Mouse (Mus musculus) neural tube, embryonic 15.5 days (tissue): ENCODE data around the gene Gnptab. TPM values are rescaled to one million over a fixed set of nuclear protein-coding genes. Genes with fewer than 3 reads are reported as not detected.

Experiments
- ATAC-seq: fragments of 200-750 bp; cut with Nextera tagmentation; 2 replicates; pipeline ENCODE4 v1.8.0; 2017; ENCODE audit warnings: mild to moderate bottlenecking, moderate TSS enrichment, moderate library complexity; ENCODE audit not compliant: low FRiP score
- H3K27ac ChIP-seq: fragments of 300-500 bp; sonication (generic); replicated peaks from 2 replicates; pipeline ENCODE4 v1.5.1; 2015; ENCODE audit warnings: mild to moderate bottlenecking, inconsistent platforms
- H3K27me3 ChIP-seq: fragments of 300-500 bp; sonication (generic); replicated peaks from 2 replicates; pipeline ENCODE4 v1.6.1; 2015; ENCODE audit warnings: inconsistent platforms
- H3K36me3 ChIP-seq: fragments of 300-500 bp; sonication (generic); 2 replicates; pipeline ENCODE4 v1.6.1; 2015; ENCODE audit warnings: inconsistent platforms
- H3K4me1 ChIP-seq: fragments of 300-500 bp; sonication (generic); 2 replicates; pipeline ENCODE4 v1.6.1; 2015; ENCODE audit warnings: inconsistent platforms
- H3K4me2 ChIP-seq: fragments of 300-500 bp; sonication (generic); 2 replicates; pipeline ENCODE4 v1.6.1; 2015; ENCODE audit warnings: inconsistent platforms, mild to moderate bottlenecking, moderate library complexity
- H3K4me3 ChIP-seq: fragments of 300-500 bp; sonication (generic); replicated peaks from 2 replicates; pipeline ENCODE4 v1.5.1; 2015; ENCODE audit warnings: mild to moderate bottlenecking, inconsistent platforms
- H3K9ac ChIP-seq: fragments of 300-500 bp; sonication (generic); replicated peaks from 2 replicates; pipeline ENCODE4 v1.6.1; 2015; ENCODE audit warnings: mild to moderate bottlenecking, inconsistent platforms
- H3K9me3 ChIP-seq: fragments of 300-500 bp; sonication (generic); replicated peaks from 2 replicates; pipeline ENCODE4 v1.6.1; 2016; ENCODE audit warnings: inconsistent platforms
- WGBS: fragments of 180-500 bp; shearing (Covaris S2); methylation state at CpG from one replicate; pipeline ENCODE4 v1.1.7; 2015; ENCODE audit warnings: mixed read lengths; 5-methylcytosine and 5-hydroxymethylcytosine counted together
- polyA plus RNA-seq: library from polyadenylated mRNA; unstranded; fragments of >200 nt; fragmentation: Nextera tagmentation; extraction: Ambion mirVana; gene quantifications from 2 replicates; pipeline ENCODE4 v1.2.1, GENCODE M21; 2015

The Gnptab gene
- polyA plus RNA-seq, 1 experiment from 2014 or later = 19.6 TPM

DNA sequence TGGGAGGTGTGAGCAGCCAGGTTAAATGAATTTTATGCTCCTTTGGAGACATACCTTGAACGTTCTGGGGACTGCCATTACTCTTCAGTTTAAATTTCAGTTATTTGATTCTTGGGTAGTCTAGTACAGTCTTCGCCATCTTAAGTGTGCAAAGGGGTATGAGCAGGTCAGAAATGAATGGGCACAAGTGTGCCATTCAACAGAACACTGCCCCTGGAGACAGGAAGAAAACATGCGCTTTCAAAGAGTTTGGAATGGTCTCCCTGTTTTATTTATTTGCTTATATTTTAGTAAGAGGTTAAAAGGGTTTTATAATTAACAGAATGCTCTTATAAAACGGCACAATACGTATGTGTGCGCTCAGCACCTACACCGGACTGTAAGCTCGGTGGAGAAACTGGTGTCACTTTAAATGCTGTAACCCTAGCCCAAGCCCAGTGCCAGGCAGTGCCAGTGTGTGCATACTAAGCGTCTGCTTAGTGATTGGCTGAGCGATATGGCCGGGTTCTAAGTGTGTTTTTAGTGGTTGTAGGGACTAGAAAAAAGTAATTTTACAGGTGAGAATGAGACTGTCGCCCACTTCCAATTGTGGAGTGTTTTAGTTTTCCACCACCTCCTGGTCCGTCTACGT lies 1.6 kb downstream of the Gnptab start:
- Histone ChIP-seq H3K9me3 (no peaks in the 10 kb centered on the region), H3K36me3 (no peaks in the 10 kb centered on the region), H3K27me3 (no peaks in the 10 kb centered on the region), H3K4me2 (peak overlapping the region; percentile 83), H3K4me3 (peak overlapping the region; percentile 85), H3K27ac (peak overlapping the region; percentile 87), H3K9ac (peak overlapping the region; percentile 92), H3K4me1 (peaks cover 28% of the 10 kb centered on the region)
- ATAC-seq = no peak
- 53% methylated on average over 14 of the region's 14 CpGs for WGBS

DNA sequence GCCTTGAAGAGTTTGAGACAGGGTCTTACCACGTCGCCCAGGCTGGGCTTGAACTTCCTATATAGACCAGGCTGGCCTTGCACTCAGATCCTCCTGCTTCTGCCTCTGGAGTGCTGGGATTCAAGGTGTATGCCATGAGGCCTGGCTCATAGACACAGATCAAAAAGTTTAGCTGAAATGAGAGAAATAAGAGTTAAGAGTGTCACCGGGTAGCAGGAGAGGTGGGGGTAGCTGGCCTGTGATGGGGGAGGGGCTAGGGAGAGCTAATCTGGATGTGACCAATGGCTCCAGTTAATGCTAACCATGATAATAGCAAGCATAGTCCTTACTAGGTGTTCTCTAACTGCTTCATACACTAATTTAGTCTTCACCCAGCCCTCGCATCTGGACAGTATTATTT lies 2.4 kb downstream of the Gnptab start:
- H3K4me2 ChIP-seq = peak overlapping the region; percentile 83
- no peaks in the 10 kb centered on the region for H3K27me3 ChIP-seq
- H3K4me1 ChIP-seq = peaks cover 28% of the 10 kb centered on the region
- H3K9me3 ChIP-seq = no peaks in the 10 kb centered on the region
- no peak overlapping the region for H3K9ac ChIP-seq
- H3K36me3 ChIP-seq = no peaks in the 10 kb centered on the region
- H3K27ac ChIP-seq = no peak overlapping the region
- ATAC-seq = no peak
- H3K4me3 ChIP-seq = no peak overlapping the region
- WGBS = 74% methylated on average over 4 of the region's 4 CpGs

DNA sequence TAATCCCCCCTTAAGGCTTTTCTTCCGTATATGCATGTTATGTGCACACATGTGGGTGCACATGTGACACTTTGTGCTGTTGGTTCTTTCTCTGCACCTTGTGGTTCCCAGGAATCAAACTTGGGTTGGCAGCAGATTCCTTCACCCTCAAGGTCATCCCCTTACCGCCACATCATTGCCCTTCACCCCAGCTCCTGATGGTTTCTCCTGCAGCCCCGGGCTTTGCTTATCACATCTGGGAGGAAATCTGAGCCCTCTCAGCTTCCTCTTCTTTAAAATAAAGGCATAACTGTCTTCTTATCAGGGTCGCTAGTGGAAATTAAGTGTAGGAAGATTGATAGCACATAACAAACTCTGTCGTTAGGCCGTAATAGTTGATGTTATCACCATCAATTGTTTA lies 3.1 kb downstream of the Gnptab start:
- Histone ChIP-seq H3K9ac (no peak overlapping the region), H3K9me3 (no peaks in the 10 kb centered on the region), H3K27ac (no peak overlapping the region), H3K36me3 (no peaks in the 10 kb centered on the region), H3K4me3 (no peak overlapping the region), H3K4me1 (peaks cover 28% of the 10 kb centered on the region), H3K27me3 (no peaks in the 10 kb centered on the region), H3K4me2 (no peak overlapping the region)
- ATAC-seq = no peak
- 78% methylated on average over 6 of the region's 6 CpGs for WGBS

DNA sequence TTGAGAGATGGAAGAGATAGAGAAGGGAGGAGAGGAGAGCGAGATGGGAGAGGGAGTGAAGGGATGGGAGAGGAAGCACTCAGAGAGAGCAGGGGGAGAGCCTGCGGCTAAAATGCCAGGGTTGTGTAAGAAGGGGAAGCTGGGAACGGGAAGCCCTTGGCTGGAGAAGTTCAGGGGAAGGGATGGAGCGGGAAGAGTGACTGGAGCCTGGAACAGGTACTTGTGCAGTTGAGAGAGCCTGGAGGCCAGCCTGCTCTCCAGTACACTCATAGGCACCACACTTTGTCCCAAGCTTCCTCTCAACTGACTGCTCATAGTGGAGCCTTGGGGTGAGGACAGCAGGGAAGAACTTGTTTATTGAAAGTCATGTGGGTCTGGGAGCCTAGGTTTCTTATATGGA lies 4.5 kb downstream of the Gnptab start:
- H3K4me2 ChIP-seq = no peak overlapping the region
- no peak for ATAC-seq

DNA sequence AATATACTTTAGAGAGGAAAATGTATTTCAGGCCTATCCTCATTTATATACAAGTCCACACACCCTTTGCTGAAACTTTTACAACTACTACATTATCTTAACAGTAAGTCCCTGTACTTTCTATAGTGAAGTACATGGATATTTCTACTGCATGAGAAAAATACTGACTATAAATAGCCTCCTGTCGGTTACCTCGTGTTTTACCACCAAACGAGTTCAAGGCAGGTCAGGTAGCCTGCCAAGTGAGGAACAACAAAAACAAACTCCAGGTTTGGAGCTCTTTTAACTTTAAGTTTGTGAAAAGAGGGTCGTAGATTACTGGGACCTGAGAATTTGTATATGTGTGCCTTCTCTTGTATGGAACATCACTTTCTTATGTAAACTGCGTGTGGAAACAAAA lies 5.1 kb downstream of the Gnptab start:
- H3K4me3 ChIP-seq = no peak overlapping the region
- no peaks in the 10 kb centered on the region for H3K36me3 ChIP-seq
- H3K4me2 ChIP-seq = no peak overlapping the region
- H3K9ac ChIP-seq = no peak overlapping the region
- ATAC-seq = no peak
- 69% methylated on average over 5 of the region's 5 CpGs for WGBS
- H3K27me3 ChIP-seq = no peaks in the 10 kb centered on the region
- H3K27ac ChIP-seq = no peak overlapping the region
- H3K9me3 ChIP-seq = no peaks in the 10 kb centered on the region
- H3K4me1 ChIP-seq = peaks cover 22% of the 10 kb centered on the region

More for the DNA sequence above, 4.5 kb downstream of the Gnptab start:
- Histone ChIP-seq H3K36me3 (no peaks in the 10 kb centered on the region), H3K9ac (no peak overlapping the region), H3K4me3 (no peak overlapping the region), H3K27ac (no peak overlapping the region), H3K27me3 (no peaks in the 10 kb centered on the region), H3K9me3 (no peaks in the 10 kb centered on the region), H3K4me1 (peaks cover 27% of the 10 kb centered on the region)
- 81% methylated on average over 4 of the region's 4 CpGs for WGBS

DNA sequence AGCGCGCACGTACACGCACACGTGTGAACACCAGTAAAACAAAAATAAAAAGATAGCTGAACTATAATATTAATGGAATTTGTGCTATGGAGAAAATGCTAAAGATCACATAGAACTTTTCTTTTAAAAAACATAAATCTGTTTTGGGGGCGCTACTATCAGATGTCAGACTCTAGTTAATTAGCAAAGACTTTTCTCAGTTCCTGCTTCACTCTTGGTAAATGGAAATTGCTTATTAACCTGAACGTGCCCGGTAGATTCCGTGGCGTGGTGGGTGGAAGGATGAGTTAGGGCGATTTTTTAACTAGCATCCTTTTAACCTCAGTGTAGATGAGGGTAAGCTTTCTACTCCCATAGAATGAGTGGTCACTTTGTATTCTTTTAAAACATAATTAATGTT lies 6.4 kb downstream of the Gnptab start:
- H3K9me3 ChIP-seq = no peaks in the 10 kb centered on the region

DNA sequence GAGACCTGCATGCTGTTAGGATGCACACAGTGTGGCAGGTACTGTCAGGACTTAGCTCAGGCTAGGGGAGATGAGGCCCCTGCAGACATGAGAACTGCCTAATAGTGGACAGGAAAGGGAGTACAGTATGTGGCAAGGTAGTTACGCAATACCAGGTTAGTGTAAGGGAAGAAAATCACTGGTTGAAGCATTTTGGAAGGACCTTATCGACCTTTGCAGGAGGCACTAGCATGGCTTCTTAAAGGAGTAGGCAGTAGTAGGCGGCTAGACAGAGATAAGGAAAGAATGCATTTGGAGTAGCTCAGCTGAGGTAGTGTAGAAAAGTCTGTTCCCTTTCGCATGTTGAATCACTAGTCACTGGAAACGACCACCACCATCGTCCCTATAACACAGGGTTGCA lies 6.8 kb downstream of the Gnptab start:
- H3K4me1 ChIP-seq = peaks cover 27% of the 10 kb centered on the region
- H3K27me3 ChIP-seq = no peaks in the 10 kb centered on the region
- no peak for ATAC-seq
- WGBS = 86% methylated on average over 6 of the region's 6 CpGs
- H3K9me3 ChIP-seq = no peaks in the 10 kb centered on the region
- no peak overlapping the region for H3K4me3 ChIP-seq
- no peaks in the 10 kb centered on the region for H3K36me3 ChIP-seq
- no peak overlapping the region for H3K27ac ChIP-seq
- no peak overlapping the region for H3K9ac ChIP-seq
- H3K4me2 ChIP-seq = no peak overlapping the region

More for the DNA sequence above, 6.4 kb downstream of the Gnptab start:
- Histone ChIP-seq H3K4me3 (no peak overlapping the region), H3K36me3 (no peaks in the 10 kb centered on the region), H3K27ac (no peak overlapping the region), H3K9ac (no peak overlapping the region), H3K4me2 (no peak overlapping the region), H3K27me3 (no peaks in the 10 kb centered on the region), H3K4me1 (peaks cover 27% of the 10 kb centered on the region)
- 95% methylated on average over 11 of the region's 11 CpGs for WGBS
- ATAC-seq = no peak

DNA sequence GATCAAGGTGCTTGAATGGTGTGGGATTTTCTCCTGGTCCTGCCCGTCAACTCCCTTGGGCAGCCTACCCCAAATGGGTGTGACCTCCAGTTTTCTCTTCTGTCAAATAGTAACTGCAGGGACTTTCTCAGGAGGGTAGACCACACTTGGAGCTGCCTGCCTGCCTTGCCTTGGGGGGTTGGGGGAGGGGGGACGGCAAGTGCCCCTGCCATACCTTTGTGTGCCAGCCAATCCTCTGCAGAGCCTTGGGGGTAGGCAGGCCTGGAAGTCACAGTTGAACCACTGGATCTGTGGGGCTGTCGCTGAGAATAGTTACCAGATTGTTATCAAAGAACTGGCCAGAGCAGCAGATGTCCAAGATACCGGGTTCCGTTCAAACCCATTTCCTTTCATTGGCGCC lies 7.3 kb downstream of the Gnptab start:
- Histone ChIP-seq H3K27ac (no peak overlapping the region), H3K27me3 (no peaks in the 10 kb centered on the region), H3K4me3 (no peak overlapping the region), H3K4me2 (no peak overlapping the region), H3K9me3 (no peaks in the 10 kb centered on the region), H3K4me1 (peaks cover 22% of the 10 kb centered on the region), H3K9ac (no peak overlapping the region), H3K36me3 (no peaks in the 10 kb centered on the region)
- ATAC-seq = no peak
- 89% methylated on average over 6 of the region's 6 CpGs for WGBS

DNA sequence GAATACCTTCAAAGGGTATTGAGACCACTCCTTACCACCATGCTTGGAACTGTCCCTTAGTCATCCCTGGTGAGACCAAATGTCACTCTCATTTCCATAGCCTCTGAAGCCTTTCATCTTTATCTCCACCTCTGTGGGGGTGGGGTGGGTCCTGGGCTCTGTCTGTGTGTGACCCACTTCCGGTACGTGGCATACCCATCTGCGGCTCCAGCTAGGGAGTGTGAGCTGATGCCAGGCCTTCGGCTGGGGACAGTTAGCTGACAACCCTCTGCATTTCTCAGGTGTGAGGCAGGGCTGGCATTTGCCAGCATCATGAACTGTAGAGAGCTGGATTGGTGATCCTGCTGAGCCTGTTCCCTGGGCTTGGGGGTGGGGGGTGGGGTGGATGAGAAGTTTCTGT lies 10.6 kb downstream of the Gnptab start:
- H3K9ac ChIP-seq = no peak overlapping the region
- H3K36me3 ChIP-seq = no peaks in the 10 kb centered on the region
- no peak for ATAC-seq
- no peak overlapping the region for H3K27ac ChIP-seq
- H3K4me2 ChIP-seq = no peak overlapping the region
- no peaks in the 10 kb centered on the region for H3K9me3 ChIP-seq
- no peak overlapping the region for H3K4me3 ChIP-seq
- WGBS = 70% methylated on average over 4 of the region's 4 CpGs
- H3K27me3 ChIP-seq = no peaks in the 10 kb centered on the region
- peaks cover 13% of the 10 kb centered on the region for H3K4me1 ChIP-seq

DNA sequence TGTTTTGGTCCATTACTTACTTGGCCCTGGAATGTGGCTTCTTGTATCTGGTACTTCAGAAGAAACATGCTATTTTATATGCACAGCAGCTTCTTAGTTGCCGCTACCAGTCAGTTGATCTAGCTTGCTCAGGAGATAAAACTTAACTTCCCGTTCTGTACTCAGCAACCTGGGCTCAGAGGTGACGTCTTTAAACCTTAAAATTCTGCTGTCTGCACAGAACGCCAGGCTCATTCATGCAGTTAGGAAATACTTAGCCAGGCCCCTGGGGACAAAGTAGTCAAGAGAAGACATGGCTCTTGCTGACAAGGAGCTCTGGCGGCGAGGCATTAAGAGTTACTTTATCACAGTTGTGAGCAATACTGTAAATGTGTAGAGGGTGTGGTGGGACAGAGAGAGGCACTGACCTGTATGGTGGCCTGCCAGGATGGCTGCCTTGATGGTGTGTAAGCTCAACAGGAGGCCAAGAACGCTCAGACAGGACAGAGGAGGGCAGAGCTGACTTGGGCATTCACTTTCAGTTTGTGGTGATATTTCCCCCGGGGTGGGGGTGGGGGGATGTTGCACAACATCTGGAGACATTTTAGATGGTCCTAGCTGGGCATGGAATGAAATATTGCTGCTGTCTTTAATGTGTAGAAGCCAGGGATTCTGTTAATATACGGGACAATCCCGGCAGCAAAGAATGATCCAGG lies 11.3 kb downstream of the Gnptab start:
- 0 out of 2 replicates have a peak, but pooled peaks have one; percentile 31 for ATAC-seq
- WGBS = 58% methylated on average over 10 of the region's 10 CpGs
- H3K9me3 ChIP-seq = no peaks in the 10 kb centered on the region

DNA sequence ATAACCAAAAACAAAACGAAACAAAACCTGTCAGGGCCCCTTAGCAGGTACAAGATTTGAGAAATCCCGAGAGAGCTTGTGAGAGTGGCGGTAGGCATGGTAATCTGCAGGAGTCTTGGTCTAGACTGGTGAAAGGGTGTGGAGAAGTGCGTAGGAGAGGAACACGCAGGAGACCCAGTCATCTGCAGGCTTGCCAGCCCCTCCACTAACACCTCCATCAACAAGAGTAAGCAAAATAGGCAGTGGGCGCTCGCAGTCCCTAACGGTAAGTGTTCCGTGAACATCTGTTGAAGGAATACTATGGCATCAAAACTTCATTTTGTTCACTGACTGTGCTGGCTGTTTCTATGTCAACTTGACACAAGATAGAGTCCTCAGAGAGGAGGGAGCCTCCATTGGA lies 12.6 kb downstream of the Gnptab start:
- no peak overlapping the region for H3K27ac ChIP-seq
- no peaks in the 10 kb centered on the region for H3K36me3 ChIP-seq
- ATAC-seq = no peak

More for the DNA sequence above, 11.3 kb downstream of the Gnptab start:
- Histone ChIP-seq H3K4me2 (no peak overlapping the region), H3K36me3 (no peaks in the 10 kb centered on the region), H3K9ac (no peak overlapping the region), H3K4me3 (no peak overlapping the region), H3K27me3 (no peaks in the 10 kb centered on the region), H3K27ac (no peak overlapping the region), H3K4me1 (peaks cover 13% of the 10 kb centered on the region)

DNA sequence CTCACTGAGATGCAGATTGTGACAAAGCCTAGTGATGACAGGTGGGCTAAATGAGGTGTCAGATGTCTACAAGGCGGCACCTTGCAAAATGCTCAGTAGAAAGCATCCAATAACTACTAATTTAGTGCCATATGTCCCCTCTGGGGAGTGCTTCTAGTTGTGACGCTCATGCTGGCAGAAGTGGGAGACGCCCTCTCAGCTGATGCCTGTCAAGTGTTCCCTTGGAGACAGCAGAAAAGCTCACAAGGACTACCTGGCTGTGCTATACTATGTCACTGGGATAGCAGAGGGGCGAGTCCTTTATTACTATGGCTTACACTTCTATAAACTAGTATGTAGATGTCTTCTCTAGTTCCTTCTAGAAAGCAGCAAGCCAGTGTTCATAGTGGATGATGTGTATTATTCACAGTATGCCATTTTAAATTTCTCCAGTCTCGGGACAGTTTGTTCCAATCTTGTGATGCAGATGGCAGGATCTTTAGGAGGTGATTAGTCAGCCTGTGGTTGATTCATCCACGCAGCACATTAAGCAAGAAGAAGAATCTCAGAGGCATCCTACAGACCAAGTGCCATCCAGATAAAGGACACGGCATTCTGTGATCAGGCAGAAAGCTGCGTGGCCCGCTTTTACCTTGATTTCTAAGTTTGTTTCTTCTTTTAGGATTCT lies 13.4 kb downstream of the Gnptab start:
- Histone ChIP-seq H3K9ac (no peak overlapping the region), H3K36me3 (no peaks in the 10 kb centered on the region), H3K27me3 (no peaks in the 10 kb centered on the region), H3K4me2 (no peak overlapping the region), H3K9me3 (no peaks in the 10 kb centered on the region), H3K4me1 (peaks cover 13% of the 10 kb centered on the region), H3K4me3 (no peak overlapping the region), H3K27ac (no peak overlapping the region)
- no peak for ATAC-seq
- WGBS = 81% methylated on average over 9 of the region's 9 CpGs

More for the DNA sequence above, 12.6 kb downstream of the Gnptab start:
- no peak overlapping the region for H3K4me3 ChIP-seq
- no peak overlapping the region for H3K4me2 ChIP-seq
- peaks cover 13% of the 10 kb centered on the region for H3K4me1 ChIP-seq
- 93% methylated on average over 9 of the region's 9 CpGs for WGBS
- no peak overlapping the region for H3K9ac ChIP-seq
- no peaks in the 10 kb centered on the region for H3K27me3 ChIP-seq
- H3K9me3 ChIP-seq = no peaks in the 10 kb centered on the region
